Mouse (Mus musculus) megakaryocyte, embryonic 14.5 days (primary cell): ENCODE results near the gene Ogfod2.

ENCODE experiments used
- FLI1 ChIP-seq: IDR thresholded peaks from 2 replicates; pipeline ENCODE4 v1.6.1; 2012; ENCODE audit warnings: low read length, inconsistent platforms, mixed read lengths
- GATA1 ChIP-seq: IDR thresholded peaks from 3 replicates; pipeline ENCODE4 v1.6.1; 2012; ENCODE audit warnings: mixed read lengths, low read length, inconsistent platforms, borderline replicate concordance

DNA sequence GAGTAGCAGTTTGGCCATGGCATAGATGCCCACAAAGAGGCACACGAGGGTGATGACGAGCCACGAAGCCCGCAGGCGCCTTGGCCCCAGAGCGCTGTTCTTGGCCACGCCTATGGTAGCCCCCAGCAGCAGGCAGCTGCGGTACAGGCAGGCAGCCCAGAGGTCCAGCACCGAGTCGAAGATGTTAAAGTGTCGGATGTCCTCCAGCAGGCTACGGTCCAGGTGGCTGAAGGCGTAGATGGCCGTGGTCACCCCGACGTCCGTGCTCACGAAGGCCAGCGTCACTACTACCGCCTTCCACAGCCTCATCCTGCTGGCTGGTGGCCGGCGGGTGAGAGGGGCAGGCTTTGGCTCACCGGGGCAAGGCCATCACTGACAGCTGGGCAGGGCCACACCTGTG is 22.2 kb upstream of the Ogfod2 start:
- no peak for TF ChIP-seq GATA1
- TF ChIP-seq FLI1 = no peak
